Mouse (Mus musculus) retina, postnatal 1 day (tissue): Measurements from ENCODE around the gene Slc30a2.
"Not testable (repeated sequence)": the region's sequence is repeated elsewhere in the genome, so short reads cannot be mapped to it uniquely, and the experiment has no call there.

ENCODE experiments used
- DNase-seq: peaks from one replicate; pipeline ENCODE4 v3.0.0-alpha.2; 2012

The Slc30a2 gene

GRCm38 (mm10) chr4:134343071-134344031 lies at the start of gene Slc30a2:
Slc30a2 (plus strand) TSS chr4:134343181.
- DNase-seq: peak; percentile 53

DNA sequence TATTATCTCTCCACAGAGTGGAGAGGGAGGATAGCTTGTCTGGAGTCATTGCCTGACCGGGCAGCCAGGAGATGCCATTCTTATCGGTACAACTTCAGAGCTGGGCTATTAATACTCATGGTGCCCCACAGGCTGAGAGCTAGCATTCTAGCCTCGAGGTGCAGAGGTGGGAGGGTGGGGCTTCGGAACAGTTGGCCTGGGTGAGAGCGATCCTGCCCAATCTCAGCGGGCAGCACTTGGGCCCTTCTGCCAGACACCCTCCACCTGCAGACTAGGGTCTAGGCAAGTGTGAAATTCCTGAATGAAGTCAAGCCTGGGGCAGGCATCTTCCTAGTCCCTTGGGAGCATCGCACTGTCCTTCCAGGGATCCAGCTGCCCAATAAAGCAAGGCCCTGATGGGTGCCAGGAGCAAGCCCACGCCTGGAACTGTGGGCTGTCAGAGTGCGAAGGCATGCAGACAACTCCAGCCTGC lies 49.3 kb upstream of the Slc30a2 start:
- no peak for DNase-seq

GRCm38 (mm10) chr4:134296096-134296495 lies 46.9 kb upstream of the Slc30a2 start:
- DNase-seq: not testable (repeated sequence)

DNA sequence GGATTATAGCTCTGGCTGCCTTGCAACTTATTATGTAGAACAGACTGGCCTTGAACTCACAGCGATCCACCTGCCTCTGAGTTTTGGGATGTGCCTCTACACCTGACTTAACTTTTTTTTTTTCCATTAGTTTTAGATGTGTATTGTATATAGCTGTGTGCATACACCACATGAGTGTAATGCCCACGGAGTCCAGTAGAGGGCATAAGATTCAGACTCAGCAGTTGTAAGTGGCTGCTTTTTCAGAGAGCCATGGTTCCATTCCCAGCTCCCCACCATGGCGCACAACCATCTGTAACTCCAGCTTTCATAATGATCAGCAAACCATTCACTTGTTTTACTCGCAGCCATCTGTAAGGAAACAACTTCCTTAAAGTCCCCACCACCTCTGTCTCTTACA lies 46.5 kb upstream of the Slc30a2 start:
- DNase-seq: no peak

GRCm38 (mm10) chr4:134297369-134297768 lies 45.6 kb upstream of the Slc30a2 start:
- no peak for DNase-seq

- no peak for DNase-seq
Measured at GRCm38 (mm10) chr4:134298626-134299497, 44.1 kb upstream of the Slc30a2 start.

- DNase-seq: no peak
Measured at GRCm38 (mm10) chr4:134299498-134299810, 43.5 kb upstream of the Slc30a2 start.

DNA sequence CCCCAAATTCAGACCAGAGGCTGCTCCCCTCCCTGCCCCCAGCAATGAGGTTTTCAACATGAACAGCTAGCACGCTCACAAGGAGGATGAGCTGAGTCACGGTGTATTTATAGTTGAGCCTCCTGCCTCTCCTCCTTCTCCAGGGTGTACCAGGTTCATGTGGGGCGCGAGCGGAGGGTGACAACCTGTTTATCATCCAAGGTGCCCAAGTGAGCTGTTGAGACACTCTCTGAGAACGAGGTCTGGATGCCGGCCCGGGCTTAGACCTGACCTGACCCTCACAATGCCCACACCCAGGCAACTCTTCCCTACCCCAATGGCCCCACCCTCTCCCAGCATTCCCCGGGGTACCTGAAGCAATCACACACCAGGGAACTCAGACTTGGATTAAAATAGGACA lies 42.7 kb upstream of the Slc30a2 start:
- no peak for DNase-seq

- DNase-seq: no peak
Measured at GRCm38 (mm10) chr4:134302084-134302483, 40.9 kb upstream of the Slc30a2 start.

DNA sequence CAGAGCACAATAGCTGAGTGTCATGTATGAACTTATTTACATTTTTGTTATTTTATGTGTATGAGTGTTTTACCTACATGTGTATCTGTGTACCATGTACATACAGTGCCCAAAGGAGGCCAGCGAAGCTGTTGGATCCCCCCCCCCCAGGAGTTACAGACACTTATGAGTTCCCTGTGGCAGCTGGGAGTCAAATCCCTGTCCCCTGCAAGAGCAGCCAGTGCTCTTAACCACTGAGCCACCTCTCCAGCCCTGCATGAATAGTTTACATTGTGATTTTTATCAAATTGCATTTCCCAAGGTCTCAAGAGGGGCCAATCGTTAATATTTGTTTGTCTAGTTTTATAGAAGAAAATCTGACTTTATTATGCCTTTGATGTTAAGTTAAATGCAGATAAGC lies 36.0 kb upstream of the Slc30a2 start:
- DNase-seq: no peak

- DNase-seq: peak; percentile 62
Measured at GRCm38 (mm10) chr4:134307367-134308072, 35.5 kb upstream of the Slc30a2 start.

GRCm38 (mm10) chr4:134310106-134310505 lies 32.9 kb upstream of the Slc30a2 start:
- DNase-seq: no peak

DNA sequence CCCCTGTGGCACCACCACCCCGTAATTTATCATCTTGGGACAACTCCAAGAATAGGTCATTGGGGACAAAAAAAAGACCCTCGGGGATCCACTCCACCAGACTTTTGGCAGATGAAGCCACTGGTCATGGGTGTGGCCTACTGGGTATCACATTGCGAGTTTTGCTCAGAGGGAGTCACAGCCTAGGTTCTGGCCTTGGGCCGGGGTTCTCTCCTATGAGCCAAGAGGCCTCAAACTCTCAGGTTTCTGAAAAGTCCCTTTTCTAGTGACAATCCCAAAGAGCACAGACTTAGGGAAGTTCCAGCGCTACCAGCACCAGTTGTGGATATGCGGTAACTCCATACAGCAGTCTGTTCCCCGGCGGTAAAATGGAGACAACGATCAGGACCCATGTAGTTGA lies 32.3 kb upstream of the Slc30a2 start:
- no peak for DNase-seq

- no peak for DNase-seq
Measured at GRCm38 (mm10) chr4:134311784-134312183, 31.2 kb upstream of the Slc30a2 start.

- DNase-seq: no peak
Measured at GRCm38 (mm10) chr4:134312341-134312740, 30.6 kb upstream of the Slc30a2 start.

- no peak for DNase-seq
Measured at GRCm38 (mm10) chr4:134312901-134313300, 30.1 kb upstream of the Slc30a2 start.

GRCm38 (mm10) chr4:134314081-134314655 lies 28.8 kb upstream of the Slc30a2 start:
- no peak for DNase-seq

GRCm38 (mm10) chr4:134314876-134315275 lies 28.1 kb upstream of the Slc30a2 start, which contains the start of gene Trim63:
Trim63 (plus strand) TSS chr4:134315120.
- DNase-seq: no peak

DNA sequence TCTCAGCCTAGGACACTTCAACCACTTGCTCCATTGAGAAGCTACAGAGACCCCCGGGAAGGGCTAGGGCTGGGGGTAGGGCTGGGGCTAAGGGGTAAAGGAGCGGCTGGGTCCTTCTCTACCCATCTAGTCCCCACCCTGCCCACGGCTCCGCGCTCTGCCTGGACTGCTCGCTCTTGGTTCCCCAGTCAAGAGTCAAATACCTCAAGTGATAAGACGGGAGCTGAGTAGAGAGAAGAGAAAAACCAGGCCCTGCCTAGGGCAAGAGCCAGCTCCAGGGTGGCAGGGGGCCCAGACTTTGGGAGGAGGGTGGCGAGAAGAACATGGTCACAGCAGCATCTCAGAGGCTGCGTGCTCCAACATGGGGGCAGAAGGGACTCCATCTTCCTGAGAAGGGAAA lies 27.5 kb upstream of the Slc30a2 start:
- no peak for DNase-seq

GRCm38 (mm10) chr4:134316390-134316789 lies 26.6 kb upstream of the Slc30a2 start:
- DNase-seq: no peak

GRCm38 (mm10) chr4:134319074-134319473 lies 23.9 kb upstream of the Slc30a2 start:
- no peak for DNase-seq

DNA sequence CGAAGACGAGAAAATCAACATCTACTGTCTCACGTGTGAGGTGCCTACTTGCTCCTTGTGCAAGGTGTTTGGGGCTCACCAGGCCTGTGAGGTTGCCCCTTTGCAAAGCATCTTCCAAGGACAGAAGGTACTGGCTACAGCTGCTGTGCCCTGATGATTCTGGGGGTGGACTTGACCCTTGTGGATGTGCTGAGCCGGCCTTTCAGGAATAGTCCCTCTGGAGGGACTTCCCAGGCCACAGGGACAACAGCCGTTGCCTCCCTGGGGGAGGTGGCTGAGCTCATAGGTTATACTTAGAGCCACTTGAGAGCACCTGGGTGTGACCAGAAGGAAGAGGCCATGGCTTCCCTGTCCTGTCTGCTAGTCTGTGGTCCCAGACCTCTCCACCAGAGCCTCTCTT lies 23.3 kb upstream of the Slc30a2 start:
- DNase-seq: no peak

GRCm38 (mm10) chr4:134321524-134321923 lies 21.5 kb upstream of the Slc30a2 start:
- DNase-seq: no peak
